Mouse (Mus musculus): ENCODE data around the gene Kcp. TPM values are rescaled to one million over a fixed set of nuclear protein-coding genes. Genes with fewer than 3 reads are reported as not detected.

Kcp gene
- polyA plus RNA-seq, 1 experiment from 2014 or later, result 21.1 TPM

GRCm38 (mm10) chr6:29484716-29485559, 22.8 kb downstream of the Kcp start:
- peak overlapping the region; percentile 67 for H3K4me2 ChIP-seq (replicated peaks)
- peak overlapping the region; percentile 40; the same call in 1 of the 2 replicates for H3K9ac ChIP-seq
- WGBS, result 7% methylated on average over 26 of the region's 26 CpGs
- no peak overlapping the region for H3K27ac ChIP-seq
- peaks cover 5% of the 10 kb centered on the region; the same call in 1 of the 2 replicates for H3K27me3 ChIP-seq (replicated peaks)
- ATAC-seq (ENCODE audit: low FRiP score, low read depth), result peak; percentile 63; the same call in 1 of the 2 replicates
- H3K36me3 ChIP-seq, result no peaks in the 10 kb centered on the region
- no peaks in the 10 kb centered on the region for H3K9me3 ChIP-seq
- peaks cover 6% of the 10 kb centered on the region; the same call in 1 of the 2 replicates for H3K4me1 ChIP-seq
- H3K4me3 ChIP-seq, result peak overlapping the region; percentile 18; the same call in 1 of the 2 replicates

- Histone ChIP-seq H3K4me1 (peaks cover 6% of the 10 kb centered on the region; the same call in 1 of the 2 replicates), H3K9me3 (no peaks in the 10 kb centered on the region), H3K9ac (no peak overlapping the region), H3K4me3 (no peak overlapping the region), H3K4me2 (replicated peaks) (no peak overlapping the region), H3K27ac (no peak overlapping the region), H3K27me3 (replicated peaks) (peaks cover 5% of the 10 kb centered on the region; the same call in 1 of the 2 replicates), H3K36me3 (no peaks in the 10 kb centered on the region)
- 92% methylated on average over 13 of the region's 13 CpGs for WGBS
- no peak for ATAC-seq (ENCODE audit: low FRiP score, low read depth)
Measured at GRCm38 (mm10) chr6:29482691-29483090, 25.1 kb downstream of the Kcp start.

GRCm38 (mm10) chr6:29474736-29475135, 33.0 kb downstream of the Kcp start:
- 58% methylated on average over 2 of the region's 2 CpGs for WGBS
- Histone ChIP-seq H3K9ac (no peak overlapping the region), H3K4me1 (peaks cover 10% of the 10 kb centered on the region), H3K27me3 (replicated peaks) (peaks cover 8% of the 10 kb centered on the region; the same call in 1 of the 2 replicates), H3K9me3 (no peaks in the 10 kb centered on the region), H3K27ac (no peak overlapping the region), H3K36me3 (peaks cover 21% of the 10 kb centered on the region), H3K4me3 (no peak overlapping the region), H3K4me2 (replicated peaks) (peak overlapping the region; percentile 70; the same call in 1 of the 2 replicates)
- no peak for ATAC-seq (ENCODE audit: low FRiP score, low read depth)

- Histone ChIP-seq H3K4me2 (replicated peaks) (peak overlapping the region; percentile 70), H3K4me3 (peak overlapping the region; percentile 38), H3K36me3 (peaks cover 21% of the 10 kb centered on the region), H3K9ac (peak overlapping the region; percentile 52), H3K27ac (no peak overlapping the region), H3K9me3 (no peaks in the 10 kb centered on the region), H3K27me3 (replicated peaks) (peaks cover 8% of the 10 kb centered on the region; the same call in 1 of the 2 replicates), H3K4me1 (peaks cover 10% of the 10 kb centered on the region)
- ATAC-seq (ENCODE audit: low FRiP score, low read depth), result peak; percentile 90
- 2% methylated on average over 33 of the region's 33 CpGs for WGBS
Measured at GRCm38 (mm10) chr6:29473941-29474691, 33.6 kb downstream of the Kcp start.

- no peak within 1 kb of the TSS for H3K27ac ChIP-seq
- H3K4me1 ChIP-seq, result peaks cover 22% of the 10 kb centered on the region
- peaks cover 21% of the 10 kb centered on the region for H3K36me3 ChIP-seq
- H3K9me3 ChIP-seq, result no peaks in the 10 kb centered on the region
- no peak for ATAC-seq (ENCODE audit: low FRiP score, low read depth)
- H3K4me3 ChIP-seq, result no peak within 1 kb of the TSS
- H3K9ac ChIP-seq, result no peak within 1 kb of the TSS
- WGBS, result 93% methylated on average over 4 of the region's 4 CpGs
- no peak within 1 kb of the TSS for H3K4me2 ChIP-seq (replicated peaks)
- peaks cover 7% of the 10 kb centered on the region; the same call in 1 of the 2 replicates for H3K27me3 ChIP-seq (replicated peaks)
Measured at GRCm38 (mm10) chr6:29471137-29471536, 36.6 kb downstream of the Kcp start, which contains the start of gene Atp6v1fnb. TSS of gene Atp6v1fnb (plus strand) at chr6:29471437.

- H3K36me3 ChIP-seq, result peaks cover 21% of the 10 kb centered on the region
- no peaks in the 10 kb centered on the region for H3K9me3 ChIP-seq
- H3K27ac ChIP-seq, result no peak overlapping the region
- no peaks in the 10 kb centered on the region for H3K27me3 ChIP-seq (replicated peaks)
- peaks cover 17% of the 10 kb centered on the region for H3K4me1 ChIP-seq
- WGBS, result 91% methylated on average over 3 of the region's 3 CpGs
- no peak overlapping the region; the same call in 1 of the 2 replicates for H3K4me3 ChIP-seq
- peak overlapping the region; percentile 68 for H3K4me2 ChIP-seq (replicated peaks)
- no peak for ATAC-seq (ENCODE audit: low FRiP score, low read depth)
- H3K9ac ChIP-seq, result peak overlapping the region; percentile 70; the same call in 1 of the 2 replicates
Measured at GRCm38 (mm10) chr6:29468851-29469250, 38.9 kb downstream of the Kcp start.

GRCm38 (mm10) chr6:29467583-29468354, 40.0 kb downstream of the Kcp start, which contains the start of gene Atp6v1f:
TSS of gene Atp6v1f (plus strand) at chr6:29467718.
- H3K27ac ChIP-seq, result no peak within 1 kb of the TSS
- peak within 1 kb of the TSS; percentile 70 for H3K9ac ChIP-seq
- H3K4me2 ChIP-seq (replicated peaks), result peak within 1 kb of the TSS; percentile 68
- ATAC-seq (ENCODE audit: low FRiP score, low read depth), result peak; percentile 96
- no peaks in the 10 kb centered on the region for H3K9me3 ChIP-seq
- H3K4me1 ChIP-seq, result peaks cover 12% of the 10 kb centered on the region
- peaks cover 21% of the 10 kb centered on the region for H3K36me3 ChIP-seq
- H3K27me3 ChIP-seq (replicated peaks), result no peaks in the 10 kb centered on the region
- H3K4me3 ChIP-seq, result peak within 1 kb of the TSS; percentile 60
- WGBS, result under 1% methylated on average over 39 of the region's 39 CpGs

GRCm38 (mm10) chr6:29463388-29463787, 44.4 kb downstream of the Kcp start:
- Histone ChIP-seq H3K4me2 (replicated peaks) (no peak overlapping the region), H3K4me1 (peaks cover 4% of the 10 kb centered on the region), H3K4me3 (no peak overlapping the region), H3K27me3 (replicated peaks) (no peaks in the 10 kb centered on the region), H3K36me3 (peaks cover 14% of the 10 kb centered on the region; the same call in 1 of the 2 replicates), H3K27ac (no peak overlapping the region), H3K9me3 (no peaks in the 10 kb centered on the region), H3K9ac (no peak overlapping the region)
- no peak for ATAC-seq (ENCODE audit: low FRiP score, low read depth)
- 79% methylated on average over 3 of the region's 3 CpGs for WGBS

- no peak overlapping the region for H3K4me2 ChIP-seq (replicated peaks)
- H3K36me3 ChIP-seq, result peaks cover 17% of the 10 kb centered on the region
- WGBS, result 63% methylated on average over 7 of the region's 7 CpGs
- H3K9me3 ChIP-seq, result no peaks in the 10 kb centered on the region
- no peaks in the 10 kb centered on the region for H3K4me1 ChIP-seq
- H3K9ac ChIP-seq, result no peak overlapping the region
- no peak overlapping the region for H3K4me3 ChIP-seq
- no peak for ATAC-seq (ENCODE audit: low FRiP score, low read depth)
- H3K27me3 ChIP-seq (replicated peaks), result no peaks in the 10 kb centered on the region
- H3K27ac ChIP-seq, result no peak overlapping the region
Measured at GRCm38 (mm10) chr6:29461502-29461901, 46.2 kb downstream of the Kcp start.

GRCm38 (mm10) chr6:29450667-29451066, 57.1 kb downstream of the Kcp start:
- Histone ChIP-seq H3K4me3 (no peak overlapping the region), H3K36me3 (peaks cover 36% of the 10 kb centered on the region), H3K27ac (no peak overlapping the region), H3K9ac (no peak overlapping the region), H3K4me2 (replicated peaks) (no peak overlapping the region), H3K4me1 (no peaks in the 10 kb centered on the region), H3K27me3 (replicated peaks) (no peaks in the 10 kb centered on the region), H3K9me3 (no peaks in the 10 kb centered on the region)
- WGBS, result 96% methylated on average over 6 of the region's 6 CpGs
- no peak for ATAC-seq (ENCODE audit: low FRiP score, low read depth)

GRCm38 (mm10) chr6:29449858-29450257, 57.9 kb downstream of the Kcp start:
- Histone ChIP-seq H3K9ac (no peak overlapping the region), H3K27ac (no peak overlapping the region), H3K4me3 (no peak overlapping the region), H3K27me3 (replicated peaks) (no peaks in the 10 kb centered on the region), H3K9me3 (no peaks in the 10 kb centered on the region), H3K36me3 (peaks cover 31% of the 10 kb centered on the region), H3K4me2 (replicated peaks) (no peak overlapping the region), H3K4me1 (no peaks in the 10 kb centered on the region)
- ATAC-seq (ENCODE audit: low FRiP score, low read depth), result no peak
- WGBS, result 28% methylated on average over 4 of the region's 4 CpGs

Data from neural tube, embryonic 12.5 days (tissue).